Mouse (Mus musculus): Measurements from ENCODE around the gene Fam214a.

DNA sequence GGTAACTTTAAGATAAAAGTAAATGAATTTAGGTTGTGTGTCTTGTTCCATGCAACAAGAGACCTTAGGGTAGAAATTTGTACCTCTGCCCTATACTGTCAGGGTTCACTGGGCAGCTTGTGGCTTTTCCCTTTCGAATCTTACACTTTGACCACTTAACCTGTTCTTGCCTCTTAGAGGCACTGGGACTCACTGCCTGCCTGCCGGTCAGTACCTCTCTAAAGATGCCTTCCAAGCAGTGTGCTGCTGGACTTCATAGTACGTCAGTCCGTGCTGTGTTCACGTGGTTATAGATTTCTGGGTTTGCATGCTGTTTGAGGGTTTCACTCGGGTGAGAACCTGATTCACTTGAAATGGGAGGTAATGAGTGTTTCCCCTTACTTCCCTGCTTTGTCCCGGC, 22.7 kb downstream of the Fam214a start:
- TF ChIP-seq CTCF (IDR thresholded peaks at IDR 0.05; ENCODE audit: borderline replicate concordance, insufficient read depth, low read length) (no peak), POLR2A (IDR thresholded peaks at IDR 0.05; ENCODE audit: low read depth, low read length) (no peak)

Data from embryonic fibroblast, embryonic 13.5 days (primary cell).